Mouse (Mus musculus): ENCODE measurements around the gene Ttc25. TPM values are rescaled to one million over a fixed set of nuclear protein-coding genes. Genes with fewer than 3 reads are reported as not detected.

The Ttc25 gene
- total RNA-seq, 1 experiment: 3.4 TPM

GRCm38 (mm10) chr11:100604321-100605005, 59.1 kb downstream of the Ttc25 start:
- peaks cover 5 to 16% of the 10 kb centered on the region in 2 experiments; a peak in 2 of 4 replicates for H3K4me1 ChIP-seq (ENCODE audit: control insufficient read depth in 2 of 2, insufficient read depth in 2 of 2, low read length in 2 of 2, poor library complexity in 1 of 2)
- peaks cover 14% of the 10 kb centered on the region for H3K36me3 ChIP-seq (ENCODE audit: control insufficient read depth, insufficient read depth, low read length, poor library complexity, severe bottlenecking)

GRCm38 (mm10) chr11:100605451-100605850, 60.0 kb downstream of the Ttc25 start:
- no peaks in the 10 kb centered on the region for H3K9me3 ChIP-seq (ENCODE audit: control insufficient read depth, insufficient read depth, low read depth, low read length)
- in situ Hi-C loops (cut with MboI; ENCODE audit: low sequenced_read_pairs in 2 of 2, unreplicated experiment in 2 of 2): no loop called here
- H3K9ac ChIP-seq (ENCODE audit: insufficient read depth, low read depth, low read length, poor library complexity, severe bottlenecking): no peak overlapping the region
- peaks cover 8 to 19% of the 10 kb centered on the region in 2 experiments; a peak in 3 of 4 replicates for H3K4me1 ChIP-seq (ENCODE audit: control insufficient read depth in 2 of 2, insufficient read depth in 2 of 2, low read length in 2 of 2, poor library complexity in 1 of 2)
- DNase-seq (ENCODE audit: low read depth, low spot score): no peak
- H3K4me3 ChIP-seq (ENCODE audit: insufficient read depth in 1 of 2, low read depth in 1 of 2, low read length in 2 of 2, poor library complexity in 1 of 2, severe bottlenecking in 1 of 2): no peak overlapping the region
- H3K27ac ChIP-seq (ENCODE audit: insufficient read depth, low read depth, low read length, poor library complexity, severe bottlenecking): no peak overlapping the region
- peaks cover 9% of the 10 kb centered on the region for H3K36me3 ChIP-seq (ENCODE audit: control insufficient read depth, insufficient read depth, low read length, poor library complexity, severe bottlenecking)
- TF ChIP-seq CHD2 (IDR thresholded peaks at IDR 0.05; ENCODE audit: low read depth, low read length) (no peak), MAFK (IDR thresholded peaks at IDR 0.05; ENCODE audit: insufficient read depth, low read depth, low read length) (no peak), ZC3H11A (IDR thresholded peaks at IDR 0.05; ENCODE audit: borderline replicate concordance, low read depth, low read length) (no peak), HCFC1 (IDR thresholded peaks at IDR 0.05; ENCODE audit: borderline replicate concordance, insufficient read depth, low read length) (no peak)

More at GRCm38 (mm10) chr11:100604321-100605005, 59.1 kb downstream of the Ttc25 start:
- no peak overlapping the region for H3K4me3 ChIP-seq (ENCODE audit: insufficient read depth in 1 of 2, low read depth in 1 of 2, low read length in 2 of 2, poor library complexity in 1 of 2, severe bottlenecking in 1 of 2)
- TF ChIP-seq CHD2 (IDR thresholded peaks at IDR 0.05; ENCODE audit: low read depth, low read length) (no peak), HCFC1 (IDR thresholded peaks at IDR 0.05; ENCODE audit: borderline replicate concordance, insufficient read depth, low read length) (no peak), ZNF384 (IDR thresholded peaks at IDR 0.05; ENCODE audit: low read depth, low read length) (no peak), ZC3H11A (IDR thresholded peaks at IDR 0.05; ENCODE audit: borderline replicate concordance, low read depth, low read length) (no peak), MAFK (IDR thresholded peaks at IDR 0.05; ENCODE audit: insufficient read depth, low read depth, low read length) (no peak)
- H3K27ac ChIP-seq (ENCODE audit: insufficient read depth, low read depth, low read length, poor library complexity, severe bottlenecking): no peak overlapping the region
- no peak for DNase-seq (ENCODE audit: low read depth, low spot score)
- in situ Hi-C loops (cut with MboI; ENCODE audit: low sequenced_read_pairs in 2 of 2, unreplicated experiment in 2 of 2): no loop called here
- H3K9ac ChIP-seq (ENCODE audit: insufficient read depth, low read depth, low read length, poor library complexity, severe bottlenecking): no peak overlapping the region
- no peaks in the 10 kb centered on the region for H3K9me3 ChIP-seq (ENCODE audit: control insufficient read depth, insufficient read depth, low read depth, low read length)

DNA sequence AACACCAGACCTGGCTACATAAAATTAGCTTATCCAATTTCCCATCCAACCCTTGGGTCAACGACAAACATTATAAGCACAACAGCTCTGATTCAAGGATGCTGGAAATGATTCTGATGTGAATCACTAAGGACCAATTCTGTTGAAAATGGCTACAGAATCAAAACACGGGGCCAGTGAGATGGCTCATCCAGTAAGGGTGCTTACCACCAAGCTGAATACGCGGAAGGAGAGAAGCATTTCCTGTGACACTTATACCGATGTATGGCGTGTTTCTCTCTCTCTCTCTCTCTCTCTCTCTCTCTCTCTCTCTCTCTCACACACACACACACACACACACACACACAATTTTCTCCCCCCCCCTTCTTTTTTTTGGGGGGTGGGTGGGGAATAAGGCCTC, 61.7 kb downstream of the Ttc25 start:
- DNase-seq (ENCODE audit: low read depth, low spot score): no peak
- H3K4me1 ChIP-seq (ENCODE audit: control insufficient read depth in 2 of 2, insufficient read depth in 2 of 2, low read length in 2 of 2, poor library complexity in 1 of 2): peaks cover 8 to 24% of the 10 kb centered on the region in 2 experiments; a peak in 3 of 4 replicates
- H3K9me3 ChIP-seq (ENCODE audit: control insufficient read depth, insufficient read depth, low read depth, low read length): no peaks in the 10 kb centered on the region
- peaks cover 8% of the 10 kb centered on the region; the same call in 1 of the 2 replicates for H3K36me3 ChIP-seq (ENCODE audit: control insufficient read depth, insufficient read depth, low read length, poor library complexity, severe bottlenecking)
- no peak overlapping the region for H3K4me3 ChIP-seq (ENCODE audit: insufficient read depth in 1 of 2, low read depth in 1 of 2, low read length in 2 of 2, poor library complexity in 1 of 2, severe bottlenecking in 1 of 2)
- H3K9ac ChIP-seq (ENCODE audit: insufficient read depth, low read depth, low read length, poor library complexity, severe bottlenecking): no peak overlapping the region
- H3K27ac ChIP-seq (ENCODE audit: insufficient read depth, low read depth, low read length, poor library complexity, severe bottlenecking): no peak overlapping the region
- in situ Hi-C loops (cut with MboI; ENCODE audit: low sequenced_read_pairs in 2 of 2, unreplicated experiment in 2 of 2): no loop called here
- TF ChIP-seq ZC3H11A (IDR thresholded peaks at IDR 0.05; ENCODE audit: borderline replicate concordance, low read depth, low read length) (no peak), MAFK (IDR thresholded peaks at IDR 0.05; ENCODE audit: insufficient read depth, low read depth, low read length) (no peak), CHD2 (IDR thresholded peaks at IDR 0.05; ENCODE audit: low read depth, low read length) (no peak), ZNF384 (IDR thresholded peaks at IDR 0.05; ENCODE audit: low read depth, low read length) (no peak), HCFC1 (IDR thresholded peaks at IDR 0.05; ENCODE audit: borderline replicate concordance, insufficient read depth, low read length) (no peak)

- in situ Hi-C loops (cut with MboI; ENCODE audit: low sequenced_read_pairs in 2 of 2, unreplicated experiment in 2 of 2): no loop called here
- H3K9ac ChIP-seq (ENCODE audit: insufficient read depth, low read depth, low read length, poor library complexity, severe bottlenecking): no peak overlapping the region
- H3K4me3 ChIP-seq (ENCODE audit: insufficient read depth in 1 of 2, low read depth in 1 of 2, low read length in 2 of 2, poor library complexity in 1 of 2, severe bottlenecking in 1 of 2): no peak overlapping the region
- peaks cover 10 to 29% of the 10 kb centered on the region in 2 experiments; a peak in 3 of 4 replicates for H3K4me1 ChIP-seq (ENCODE audit: control insufficient read depth in 2 of 2, insufficient read depth in 2 of 2, low read length in 2 of 2, poor library complexity in 1 of 2)
- H3K27ac ChIP-seq (ENCODE audit: insufficient read depth, low read depth, low read length, poor library complexity, severe bottlenecking): no peak overlapping the region
- peaks cover 6% of the 10 kb centered on the region; the same call in 1 of the 2 replicates for H3K36me3 ChIP-seq (ENCODE audit: control insufficient read depth, insufficient read depth, low read length, poor library complexity, severe bottlenecking)
- no peaks in the 10 kb centered on the region for H3K9me3 ChIP-seq (ENCODE audit: control insufficient read depth, insufficient read depth, low read depth, low read length)
- TF ChIP-seq ZNF384 (IDR thresholded peaks at IDR 0.05; ENCODE audit: low read depth, low read length) (no peak), HCFC1 (IDR thresholded peaks at IDR 0.05; ENCODE audit: borderline replicate concordance, insufficient read depth, low read length) (no peak), CHD2 (IDR thresholded peaks at IDR 0.05; ENCODE audit: low read depth, low read length) (no peak), ZC3H11A (IDR thresholded peaks at IDR 0.05; ENCODE audit: borderline replicate concordance, low read depth, low read length) (no peak), MAFK (IDR thresholded peaks at IDR 0.05; ENCODE audit: insufficient read depth, low read depth, low read length) (no peak)
- DNase-seq (ENCODE audit: low read depth, low spot score): no peak
Observed at GRCm38 (mm10) chr11:100608796-100609195, 63.4 kb downstream of the Ttc25 start.

All from ES-E14 (cell line).